Mouse (Mus musculus): ENCODE measurements around the gene Abhd14a. TPM values are rescaled to one million over a fixed set of nuclear protein-coding genes. Genes with fewer than 3 reads are reported as not detected.
"Not testable (repeated sequence)": the region's sequence is repeated elsewhere in the genome, so short reads cannot be mapped to it uniquely, and the experiment has no call there.

The Abhd14a gene
- 197 and 198 TPM in 2 replicates for polyA plus RNA-seq (2012; rRNA removed)

- peak within 1 kb of the TSS; percentile 89 for H3K4me3 ChIP-seq (ENCODE audit: control insufficient read depth, low read depth, low read length)
- H3K27ac ChIP-seq (ENCODE audit: control insufficient read depth, insufficient read depth, low read depth, low read length) = peak within 1 kb of the TSS; percentile 85
- H3K27me3 ChIP-seq (ENCODE audit: control insufficient read depth, insufficient read depth, low read length) = no peaks in the 10 kb centered on the region
- peaks cover 20% of the 10 kb centered on the region for H3K4me1 ChIP-seq (ENCODE audit: control insufficient read depth, insufficient read depth, low read length)
- TF ChIP-seq CTCF (IDR thresholded peaks at IDR 0.05; ENCODE audit: control insufficient read depth, insufficient read depth, insufficient replicate concordance, low read depth, low read length) (peak; percentile 35; the same call in 1 of the 2 replicates), POLR2A (IDR thresholded peaks at IDR 0.05; ENCODE audit: control insufficient read depth, low read depth, low read length) (peak; percentile 85)
- H3K36me3 ChIP-seq (ENCODE audit: control insufficient read depth, insufficient read depth, low read length) = no peaks in the 10 kb centered on the region; the same call in 1 of the 2 replicates
Observed at GRCm38 (mm10) chr9:106447348-106447747, at the start of gene Abhd14a, which contains the start of gene Abhd14b. TSS of gene Abhd14a (minus strand) at chr9:106447678. TSS of gene Abhd14b (plus strand) at chr9:106447459.

GRCm38 (mm10) chr9:106487602-106488001, 40.1 kb upstream of the Abhd14a start:
- H3K27ac ChIP-seq (ENCODE audit: control insufficient read depth, insufficient read depth, low read depth, low read length); H3K36me3 ChIP-seq (ENCODE audit: control insufficient read depth, insufficient read depth, low read length); H3K27me3 ChIP-seq (ENCODE audit: control insufficient read depth, insufficient read depth, low read length); H3K4me1 ChIP-seq (ENCODE audit: control insufficient read depth, insufficient read depth, low read length); H3K4me3 ChIP-seq (ENCODE audit: control insufficient read depth, low read depth, low read length): not testable (repeated sequence)

GRCm38 (mm10) chr9:106485076-106485475, 37.6 kb upstream of the Abhd14a start:
- Histone ChIP-seq H3K4me3 (ENCODE audit: control insufficient read depth, low read depth, low read length) (no peak overlapping the region), H3K27ac (ENCODE audit: control insufficient read depth, insufficient read depth, low read depth, low read length) (no peak overlapping the region), H3K27me3 (ENCODE audit: control insufficient read depth, insufficient read depth, low read length) (no peaks in the 10 kb centered on the region), H3K36me3 (ENCODE audit: control insufficient read depth, insufficient read depth, low read length) (no peaks in the 10 kb centered on the region), H3K4me1 (ENCODE audit: control insufficient read depth, insufficient read depth, low read length) (no peaks in the 10 kb centered on the region)
- no peak for TF ChIP-seq CTCF (IDR thresholded peaks at IDR 0.05; ENCODE audit: control insufficient read depth, insufficient read depth, insufficient replicate concordance, low read depth, low read length)
- no peak for TF ChIP-seq POLR2A (IDR thresholded peaks at IDR 0.05; ENCODE audit: control insufficient read depth, low read depth, low read length)

- Histone ChIP-seq H3K4me3 (ENCODE audit: control insufficient read depth, low read depth, low read length) (no peak overlapping the region), H3K27me3 (ENCODE audit: control insufficient read depth, insufficient read depth, low read length) (no peaks in the 10 kb centered on the region), H3K36me3 (ENCODE audit: control insufficient read depth, insufficient read depth, low read length) (no peaks in the 10 kb centered on the region), H3K4me1 (ENCODE audit: control insufficient read depth, insufficient read depth, low read length) (no peaks in the 10 kb centered on the region), H3K27ac (ENCODE audit: control insufficient read depth, insufficient read depth, low read depth, low read length) (no peak overlapping the region)
- TF ChIP-seq POLR2A (IDR thresholded peaks at IDR 0.05; ENCODE audit: control insufficient read depth, low read depth, low read length) = no peak
- no peak for TF ChIP-seq CTCF (IDR thresholded peaks at IDR 0.05; ENCODE audit: control insufficient read depth, insufficient read depth, insufficient replicate concordance, low read depth, low read length)
Observed at GRCm38 (mm10) chr9:106483606-106484005, 36.1 kb upstream of the Abhd14a start.

GRCm38 (mm10) chr9:106483136-106483535, 35.7 kb upstream of the Abhd14a start:
- TF ChIP-seq POLR2A (IDR thresholded peaks at IDR 0.05; ENCODE audit: control insufficient read depth, low read depth, low read length) (no peak), CTCF (IDR thresholded peaks at IDR 0.05; ENCODE audit: control insufficient read depth, insufficient read depth, insufficient replicate concordance, low read depth, low read length) (no peak)
- Histone ChIP-seq H3K4me3 (ENCODE audit: control insufficient read depth, low read depth, low read length) (no peak overlapping the region), H3K27me3 (ENCODE audit: control insufficient read depth, insufficient read depth, low read length) (no peaks in the 10 kb centered on the region), H3K36me3 (ENCODE audit: control insufficient read depth, insufficient read depth, low read length) (no peaks in the 10 kb centered on the region), H3K27ac (ENCODE audit: control insufficient read depth, insufficient read depth, low read depth, low read length) (no peak overlapping the region), H3K4me1 (ENCODE audit: control insufficient read depth, insufficient read depth, low read length) (peaks cover 2% of the 10 kb centered on the region)

GRCm38 (mm10) chr9:106482578-106483115, 35.2 kb upstream of the Abhd14a start:
- H3K36me3 ChIP-seq (ENCODE audit: control insufficient read depth, insufficient read depth, low read length) = no peaks in the 10 kb centered on the region
- H3K4me1 ChIP-seq (ENCODE audit: control insufficient read depth, insufficient read depth, low read length) = peaks cover 5% of the 10 kb centered on the region
- H3K27ac ChIP-seq (ENCODE audit: control insufficient read depth, insufficient read depth, low read depth, low read length) = no peak overlapping the region
- TF ChIP-seq CTCF (IDR thresholded peaks at IDR 0.05; ENCODE audit: control insufficient read depth, insufficient read depth, insufficient replicate concordance, low read depth, low read length) (no peak), POLR2A (IDR thresholded peaks at IDR 0.05; ENCODE audit: control insufficient read depth, low read depth, low read length) (no peak)
- no peak overlapping the region for H3K4me3 ChIP-seq (ENCODE audit: control insufficient read depth, low read depth, low read length)
- no peaks in the 10 kb centered on the region for H3K27me3 ChIP-seq (ENCODE audit: control insufficient read depth, insufficient read depth, low read length)

- TF ChIP-seq CTCF (IDR thresholded peaks at IDR 0.05; ENCODE audit: control insufficient read depth, insufficient read depth, insufficient replicate concordance, low read depth, low read length) = no peak
- no peak for TF ChIP-seq POLR2A (IDR thresholded peaks at IDR 0.05; ENCODE audit: control insufficient read depth, low read depth, low read length)
- Histone ChIP-seq H3K27me3 (ENCODE audit: control insufficient read depth, insufficient read depth, low read length) (no peaks in the 10 kb centered on the region), H3K36me3 (ENCODE audit: control insufficient read depth, insufficient read depth, low read length) (no peaks in the 10 kb centered on the region)
Observed at GRCm38 (mm10) chr9:106481676-106482075, 34.2 kb upstream of the Abhd14a start.

GRCm38 (mm10) chr9:106481075-106481474, 33.6 kb upstream of the Abhd14a start:
- Histone ChIP-seq H3K27ac (ENCODE audit: control insufficient read depth, insufficient read depth, low read depth, low read length) (no peak overlapping the region), H3K36me3 (ENCODE audit: control insufficient read depth, insufficient read depth, low read length) (no peaks in the 10 kb centered on the region), H3K27me3 (ENCODE audit: control insufficient read depth, insufficient read depth, low read length) (no peaks in the 10 kb centered on the region), H3K4me1 (ENCODE audit: control insufficient read depth, insufficient read depth, low read length) (peaks cover 11% of the 10 kb centered on the region), H3K4me3 (ENCODE audit: control insufficient read depth, low read depth, low read length) (no peak overlapping the region)
- TF ChIP-seq CTCF (IDR thresholded peaks at IDR 0.05; ENCODE audit: control insufficient read depth, insufficient read depth, insufficient replicate concordance, low read depth, low read length) (no peak), POLR2A (IDR thresholded peaks at IDR 0.05; ENCODE audit: control insufficient read depth, low read depth, low read length) (no peak)

More at GRCm38 (mm10) chr9:106481676-106482075, 34.2 kb upstream of the Abhd14a start:
- peaks cover 6% of the 10 kb centered on the region for H3K4me1 ChIP-seq (ENCODE audit: control insufficient read depth, insufficient read depth, low read length)
- H3K27ac ChIP-seq (ENCODE audit: control insufficient read depth, insufficient read depth, low read depth, low read length) = no peak overlapping the region
- no peak overlapping the region for H3K4me3 ChIP-seq (ENCODE audit: control insufficient read depth, low read depth, low read length)

Measured in testis, adult 2 months (tissue).